Mouse (Mus musculus): ENCODE measurements at regions not wholly inside any gene's neighbourhood (a gene's known extent, or its start where the extent isn't known, plus 50 kb on each side); places are given as distances from the start of the nearest gene placed in this dataset.

- TF ChIP-seq CTCF (IDR thresholded peaks at IDR 0.05; ENCODE audit: low read depth) (no peak), EP300 (IDR thresholded peaks at IDR 0.05; ENCODE audit: low read depth) (no peak)
These were observed 50.0 kb upstream of the Hk2 start for GRCm38 (mm10) chr6:82824240-82824639.
